ENCODE assay signal across 22 mouse cellular contexts in the genomic region with DNA sequence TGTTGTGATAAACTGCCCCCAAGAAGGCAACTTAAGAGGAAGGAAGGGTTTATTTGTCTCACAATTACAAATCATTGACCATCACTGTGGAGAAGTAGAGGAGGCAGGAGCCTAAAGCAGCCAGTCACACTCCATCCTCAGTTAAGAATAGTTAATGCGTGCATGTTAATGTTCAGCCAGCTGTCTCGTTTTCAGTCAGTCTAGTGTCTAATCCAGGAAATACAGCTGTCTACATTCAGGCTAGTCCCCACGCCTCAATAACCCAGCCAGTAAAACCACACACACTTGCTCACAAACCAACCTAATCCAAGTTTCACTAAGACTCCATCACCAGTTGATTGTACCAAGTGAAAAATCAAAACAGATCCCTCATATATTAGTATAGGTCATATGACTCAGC.
"Had no signal": no experiment of that assay in that cellular context is flagged by ENCODE, and none has a peak within 500 bp of the region (broad histone marks: within the 10 kb centered on the region; RNA-seq: fewer than 3 reads in every experiment).

No protein-coding gene starts in this region.

- H3K27me3 ChIP-seq: liver, embryonic 12.5 days; liver, embryonic 15.5 days; lung, embryonic 15.5 days; megakaryocyte, embryonic 14.5 days; stomach, embryonic 15.5 days had no signal

- H3K36me3 ChIP-seq: intestine, embryonic 15.5 days; limb, embryonic 10.5 days; limb, embryonic 13.5 days; liver, embryonic 12.5 days; liver, embryonic 15.5 days; lung, embryonic 15.5 days; midbrain, embryonic 10.5 days; midbrain, embryonic 13.5 days; neural tube, embryonic 13.5 days; stomach, embryonic 15.5 days had no signal

- H3K27ac ChIP-seq: intestine, embryonic 15.5 days; limb, embryonic 10.5 days; limb, embryonic 13.5 days; liver, embryonic 12.5 days; liver, embryonic 15.5 days; lung, embryonic 15.5 days; midbrain, embryonic 10.5 days; midbrain, embryonic 13.5 days; neural tube, embryonic 13.5 days; stomach, embryonic 15.5 days had no signal

- H3K4me2 ChIP-seq: intestine, embryonic 15.5 days; limb, embryonic 13.5 days; liver, embryonic 12.5 days; liver, embryonic 15.5 days; lung, embryonic 15.5 days; midbrain, embryonic 13.5 days; neural tube, embryonic 13.5 days; stomach, embryonic 15.5 days had no signal

- H3K4me3 ChIP-seq: intestine, embryonic 15.5 days; limb, embryonic 10.5 days; limb, embryonic 13.5 days; liver, embryonic 12.5 days; liver, embryonic 15.5 days; lung, embryonic 15.5 days; megakaryocyte, embryonic 14.5 days; midbrain, embryonic 10.5 days; midbrain, embryonic 13.5 days; myocyte; neural tube, embryonic 13.5 days; stomach, embryonic 15.5 days had no signal

- H3K4me1 ChIP-seq: intestine, embryonic 15.5 days; limb, embryonic 10.5 days; limb, embryonic 13.5 days; liver, embryonic 12.5 days; liver, embryonic 15.5 days; megakaryocyte, embryonic 14.5 days; stomach, embryonic 15.5 days had no signal

- H3K9me3 ChIP-seq: intestine, embryonic 15.5 days; limb, embryonic 10.5 days; limb, embryonic 13.5 days; liver, embryonic 12.5 days; liver, embryonic 15.5 days; lung, embryonic 15.5 days; midbrain, embryonic 10.5 days; midbrain, embryonic 13.5 days; neural tube, embryonic 13.5 days; stomach, embryonic 15.5 days had no signal

- DNase-seq: liver; lung, adult 18-20 months; lung, postnatal 10 days; lung, postnatal 36 days; right cerebral cortex, adult 18-20 months; right cerebral cortex, postnatal 14 days; right cerebral cortex, postnatal 4 days; spleen, adult 18-20 months; thymus, postnatal 36 days had no signal

- ATAC-seq: intestine, embryonic 15.5 days; liver, embryonic 12.5 days; midbrain, embryonic 13.5 days; midbrain, embryonic 16.5 days had no signal

- H3K9ac ChIP-seq: intestine, embryonic 15.5 days; limb, embryonic 13.5 days; liver, embryonic 12.5 days; liver, embryonic 15.5 days; lung, embryonic 15.5 days; midbrain, embryonic 13.5 days; neural tube, embryonic 13.5 days; stomach, embryonic 15.5 days had no signal
